Mouse (Mus musculus): ENCODE data around the gene Tenm3.

DNA sequence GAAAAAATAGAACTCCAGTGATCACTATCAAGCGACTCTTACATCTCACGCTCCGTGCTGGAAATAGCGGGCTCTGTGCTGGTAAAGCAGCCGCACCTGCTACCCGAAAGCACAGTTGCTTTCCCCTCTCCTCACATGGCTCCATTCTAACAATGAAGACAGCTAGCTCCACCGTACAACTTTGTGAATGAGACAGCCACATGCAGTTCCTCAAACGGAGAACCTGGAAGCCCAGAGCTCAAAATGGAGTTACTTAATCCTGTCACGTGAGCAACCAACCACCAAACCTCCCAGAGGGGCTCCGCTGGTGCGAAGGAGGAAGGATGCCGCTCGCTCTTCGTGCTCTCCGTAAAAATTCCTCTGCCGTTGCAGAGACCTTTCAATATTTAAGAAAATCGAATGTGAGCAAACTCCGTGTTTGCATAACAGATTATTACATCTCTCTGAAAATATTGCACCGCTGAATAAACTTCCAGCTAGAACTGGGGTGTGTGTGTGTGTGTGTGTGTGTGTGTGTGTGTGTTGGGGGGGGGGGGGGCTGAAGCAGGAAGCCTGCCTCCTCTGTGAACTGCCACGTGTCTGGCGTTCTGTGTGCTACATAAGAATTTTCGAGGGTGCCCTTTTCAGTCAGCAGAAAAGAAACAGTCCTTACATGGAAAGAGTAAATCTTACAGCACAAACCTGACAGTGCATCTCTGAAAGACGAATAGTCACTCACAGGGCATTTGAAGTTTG lies 103.4 kb downstream of the Tenm3 start:
- TF ChIP-seq CTCF (IDR thresholded peaks at IDR 0.05; ENCODE audit: borderline replicate concordance, insufficient read depth, low read length), result no peak
- TF ChIP-seq POLR2A (IDR thresholded peaks at IDR 0.05; ENCODE audit: low read depth, low read length), result no peak
